8 mouse cellular contexts compared by ENCODE assay signal in the genomic region with DNA sequence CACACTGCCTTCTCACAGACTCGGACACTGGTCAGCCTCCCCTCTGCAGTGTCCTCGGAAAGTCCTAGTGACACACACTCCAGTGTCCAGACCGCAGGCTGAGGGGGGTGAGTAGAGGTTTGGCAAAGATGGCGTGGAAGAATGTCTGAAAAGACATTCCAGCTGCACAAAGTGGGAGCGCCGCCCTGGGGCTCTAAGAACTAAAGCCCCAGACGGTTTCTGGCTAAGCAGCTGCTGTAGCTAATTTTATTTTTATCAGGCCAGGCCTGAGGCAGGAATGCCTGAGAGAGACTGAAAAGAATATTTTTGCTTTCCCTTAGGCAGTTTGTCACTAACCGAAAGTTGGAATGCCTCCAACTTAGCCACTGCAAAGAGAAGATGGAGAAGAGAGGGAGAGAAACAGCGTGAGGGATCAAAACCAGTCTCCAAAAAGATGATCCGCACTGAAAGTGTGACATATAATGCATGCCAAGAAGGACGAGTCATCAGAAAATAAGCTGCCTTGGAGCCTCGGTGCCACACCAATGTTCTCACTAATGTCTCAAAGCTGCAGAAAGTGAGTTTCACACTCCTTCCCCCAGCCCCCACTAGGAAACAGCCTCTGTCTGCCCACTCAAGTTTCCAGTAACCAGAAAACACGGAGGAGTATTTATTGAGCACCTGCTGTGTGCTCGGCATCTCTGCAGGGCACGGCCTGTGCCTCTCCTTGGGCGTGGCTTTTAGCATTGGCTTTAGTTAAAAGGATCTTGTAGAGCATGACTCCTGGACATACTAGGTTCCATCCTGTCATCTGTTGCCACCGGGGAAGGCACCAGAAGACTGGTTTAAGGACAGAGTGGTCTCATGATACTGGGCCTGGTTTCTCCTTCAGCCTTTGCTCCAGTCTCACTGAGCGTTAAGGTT. TPM values are rescaled to one million over a fixed set of nuclear protein-coding genes. Genes with fewer than 3 reads are reported as not detected.
DNase-seq lines count a peak whose midpoint lies in the region; ATAC-seq and TF ChIP-seq lines count a peak whose summit lies in the region.

No protein-coding gene starts in this region.

- 0 out of 2 replicates have a peak, but pooled peaks have one; percentile 18 for ATAC-seq in kidney, embryonic 15.5 days (replicated peaks; ENCODE audit: low FRiP score)
- peak; percentile 88 for ATAC-seq in lung, postnatal 0 days
- ATAC-seq in liver, embryonic 12.5 days = no peak

- no peak for TF ChIP-seq POLR2A in kidney, adult 2 months (IDR thresholded peaks at IDR 0.05; ENCODE audit: low read depth, low read length)

- TF ChIP-seq CTCF in kidney, adult 2 months (conservative IDR thresholded peaks at IDR 0.05; ENCODE audit: insufficient read depth, insufficient read length, low read depth, low read length) = no peak
- TF ChIP-seq CTCF in lung, postnatal 0 days (IDR thresholded peaks at IDR 0.05) = 0 out of 2 replicates have a peak, but pooled peaks have one; percentile 10

- TF ChIP-seq EP300 in lung, postnatal 0 days (IDR thresholded peaks at IDR 0.05) = peak; percentile 14; the same call in 1 of the 2 replicates

- DNase-seq in kidney, adult 2 months = peak; percentile 47
- no peak for DNase-seq in kidney, adult 11 months
- peak; percentile 66 for DNase-seq in gastrocnemius, postnatal 25 days
- DNase-seq in lung, postnatal 0 days (ENCODE audit: low spot score) = peak; percentile 69
- DNase-seq in telencephalon, adult 2 months (ENCODE audit: low read depth, low spot score) = peak; percentile 71

- no peak overlapping the region for H3K4me2 ChIP-seq in kidney, embryonic 15.5 days
- H3K4me2 ChIP-seq in lung, postnatal 0 days (replicated peaks; ENCODE audit: low read depth, low read length) = peak overlapping the region; percentile 32; the same call in 1 of the 2 replicates
- no peak overlapping the region for H3K4me2 ChIP-seq in liver, embryonic 12.5 days

- peak overlapping the region; percentile 5 for H3K27ac ChIP-seq in kidney, adult 2 months (ENCODE audit: insufficient read depth, low read depth, low read length)
- H3K27ac ChIP-seq in brown adipose tissue, adult 24 weeks (replicated peaks; ENCODE audit: low read depth, low read length) = no peak overlapping the region
- H3K27ac ChIP-seq in kidney, embryonic 15.5 days = peak overlapping the region; percentile 63; the same call in 1 of the 2 replicates
- H3K27ac ChIP-seq in lung, postnatal 0 days (ENCODE audit: low read length) = peak overlapping the region; percentile 68
- H3K27ac ChIP-seq in liver, embryonic 12.5 days = no peak overlapping the region

- H3K27me3 ChIP-seq in kidney, adult 2 months (replicated peaks; ENCODE audit: control insufficient read depth, insufficient read depth, low read length) = no peaks in the 10 kb centered on the region
- H3K27me3 ChIP-seq in kidney, embryonic 15.5 days = no peaks in the 10 kb centered on the region
- H3K27me3 ChIP-seq in lung, postnatal 0 days (replicated peaks; ENCODE audit: insufficient read depth, low read length) = no peaks in the 10 kb centered on the region
- no peaks in the 10 kb centered on the region for H3K27me3 ChIP-seq in liver, embryonic 12.5 days (replicated peaks)

- H3K9ac ChIP-seq in kidney, embryonic 15.5 days = no peak overlapping the region
- H3K9ac ChIP-seq in lung, postnatal 0 days (replicated peaks; ENCODE audit: low read depth) = no peak overlapping the region
- no peak overlapping the region for H3K9ac ChIP-seq in liver, embryonic 12.5 days

- 64% methylated on average over 18 of the region's 18 CpGs for WGBS in kidney, adult 2 months
- 70% methylated on average over 18 of the region's 18 CpGs for WGBS in kidney, embryonic 15.5 days
- 51% methylated on average over 18 of the region's 18 CpGs for WGBS in lung, postnatal 0 days
- 70% methylated on average over 18 of the region's 18 CpGs for WGBS in liver, embryonic 12.5 days (ENCODE audit: insufficient replicate concordance)

- no peak overlapping the region for H3K4me3 ChIP-seq in kidney, adult 2 months (ENCODE audit: insufficient read depth, low read depth, low read length)
- peak overlapping the region; percentile 43 for H3K4me3 ChIP-seq in brown adipose tissue, adult 24 weeks (ENCODE audit: insufficient read depth, low read depth, low read length)
- H3K4me3 ChIP-seq in kidney, embryonic 15.5 days (replicated peaks) = no peak overlapping the region
- H3K4me3 ChIP-seq in lung, postnatal 0 days (ENCODE audit: low read depth, low read length) = peak overlapping the region; percentile 14; the same call in 1 of the 2 replicates
- no peak overlapping the region for H3K4me3 ChIP-seq in liver, embryonic 12.5 days

- H3K9me3 ChIP-seq in kidney, embryonic 15.5 days (replicated peaks) = no peaks in the 10 kb centered on the region
- no peaks in the 10 kb centered on the region for H3K9me3 ChIP-seq in lung, postnatal 0 days (ENCODE audit: low read length)
- H3K9me3 ChIP-seq in liver, embryonic 12.5 days (replicated peaks) = no peaks in the 10 kb centered on the region

- no peaks in the 10 kb centered on the region; the same call in 1 of the 2 replicates for H3K4me1 ChIP-seq in kidney, adult 2 months (ENCODE audit: control insufficient read depth, insufficient read depth, low read length)
- H3K4me1 ChIP-seq in brown adipose tissue, adult 24 weeks (ENCODE audit: control insufficient read depth, insufficient read depth, insufficient read length, low read length) = no peaks in the 10 kb centered on the region
- peaks cover 13% of the 10 kb centered on the region for H3K4me1 ChIP-seq in kidney, embryonic 15.5 days
- no peaks in the 10 kb centered on the region for H3K4me1 ChIP-seq in lung, postnatal 0 days (ENCODE audit: insufficient read depth, low read depth, low read length)
- peaks cover 31% of the 10 kb centered on the region for H3K4me1 ChIP-seq in liver, embryonic 12.5 days

- H3K36me3 ChIP-seq in kidney, adult 2 months (ENCODE audit: control insufficient read depth, insufficient read depth, low read length) = no peaks in the 10 kb centered on the region
- H3K36me3 ChIP-seq in kidney, embryonic 15.5 days = no peaks in the 10 kb centered on the region
- no peaks in the 10 kb centered on the region for H3K36me3 ChIP-seq in lung, postnatal 0 days (ENCODE audit: insufficient read depth, low read length)
- H3K36me3 ChIP-seq in liver, embryonic 12.5 days = no peaks in the 10 kb centered on the region

RNA-seq across cellular contexts. Expression of a gene that starts 24.5 kb away (rescaled TPM):
- polyA plus RNA-seq in kidney, adult 2 months (2012; rRNA removed) = 1.7 and 2.2 TPM in 2 replicates
- 1.5 and 2.3 TPM in 2 replicates for polyA plus RNA-seq in brown adipose tissue, adult 24 weeks (2012; ENCODE audit: insufficient read depth, insufficient read length, missing spikeins)
- total RNA-seq in gastrocnemius, postnatal 25 days (2021) = 1 to 10 TPM; 4.7 to 5.1 TPM
- 7.6 and 8.4 TPM in 2 replicates for polyA plus RNA-seq in kidney, embryonic 15.5 days (2015; fragmentation: Nextera tagmentation; extraction: Ambion mirVana)
- polyA plus RNA-seq in lung, postnatal 0 days (2015; fragmentation: Nextera tagmentation; extraction: Ambion mirVana) = 13.6 and 13.9 TPM in 2 replicates
- polyA plus RNA-seq in liver, embryonic 12.5 days (2016; fragmentation: Nextera tagmentation; extraction: Ambion mirVana) = 1.2 TPM in 2 replicates

RNA-seq across cellular contexts. Expression of a gene that starts 34.9 kb away (rescaled TPM):
- 1.6 and 1.9 TPM in 2 replicates for polyA plus RNA-seq in kidney, adult 2 months (2012; rRNA removed)
- 1.2 and 2.0 TPM in 2 replicates for polyA plus RNA-seq in brown adipose tissue, adult 24 weeks (2012; ENCODE audit: insufficient read depth, insufficient read length, missing spikeins)
- 1 to 10 TPM; 2.7 to 2.8 TPM for total RNA-seq in gastrocnemius, postnatal 25 days (2021)
- 2.4 and 2.5 TPM in 2 replicates for polyA plus RNA-seq in kidney, embryonic 15.5 days (2015; fragmentation: Nextera tagmentation; extraction: Ambion mirVana)
- 1.3 and 1.4 TPM in 2 replicates for polyA plus RNA-seq in lung, postnatal 0 days (2015; fragmentation: Nextera tagmentation; extraction: Ambion mirVana)
- polyA plus RNA-seq in liver, embryonic 12.5 days (2016; fragmentation: Nextera tagmentation; extraction: Ambion mirVana) = 4.2 TPM in 2 replicates

Comparison
In these comparisons a context has a peak if more than half of its experiments do, and no peak if none do; other contexts are left out.
1. H3K27ac ChIP-seq: peak in kidney, adult 2 months (single experiment), kidney, embryonic 15.5 days (single experiment) and lung, postnatal 0 days (single experiment); none in brown adipose tissue, adult 24 weeks (single experiment) and liver, embryonic 12.5 days (single experiment).
2. H3K4me3 ChIP-seq: peak in brown adipose tissue, adult 24 weeks (single experiment) and lung, postnatal 0 days (single experiment); none in kidney, adult 2 months (single experiment), kidney, embryonic 15.5 days (single experiment) and liver, embryonic 12.5 days (single experiment).